Mouse (Mus musculus) retina, adult 2 months (tissue): Measurements from ENCODE around the gene Akr1c21.
A peak's percentile ranks its signal among the peaks of the same experiment; 100 is the strongest.
"Not testable (repeated sequence)": the region's sequence is repeated elsewhere in the genome, so short reads cannot be mapped to it uniquely, and the experiment has no call there.

Experiments used
- DNase-seq: peaks from one replicate; pipeline ENCODE4 v3.0.0-alpha.2; 2012; ENCODE audit warnings: low read depth, low spot score

Akr1c21 gene

GRCm38 (mm10) chr13:4573871-4574270 lies at the start of gene Akr1c21:
Akr1c21 (plus strand) TSS chr13:4574075.
- no peak for DNase-seq

GRCm38 (mm10) chr13:4559143-4559542 lies 14.7 kb upstream of the Akr1c21 start:
- no peak for DNase-seq

- DNase-seq: no peak
These were observed 13.4 kb upstream of the Akr1c21 start for GRCm38 (mm10) chr13:4560500-4560899.

GRCm38 (mm10) chr13:4565996-4566395 lies 7.9 kb upstream of the Akr1c21 start:
- no peak for DNase-seq

- DNase-seq: no peak
These were observed 3.0 kb downstream of the Akr1c21 start for GRCm38 (mm10) chr13:4576921-4577320.

- not testable (repeated sequence) for DNase-seq
These were observed 29.6 kb downstream of the Akr1c21 start for GRCm38 (mm10) chr13:4603431-4603830.

- no peak for DNase-seq
These were observed 32.9 kb downstream of the Akr1c21 start for GRCm38 (mm10) chr13:4606821-4607220.

GRCm38 (mm10) chr13:4608530-4608929 lies 34.7 kb downstream of the Akr1c21 start:
- DNase-seq: no peak

- peak; percentile 95 for DNase-seq
These were observed 35.1 kb downstream of the Akr1c21 start, which contains the start of gene Akr1e1 for GRCm38 (mm10) chr13:4608961-4609409. Akr1e1 (minus strand) TSS chr13:4609174.

GRCm38 (mm10) chr13:4610902-4611301 lies 37.0 kb downstream of the Akr1c21 start:
- DNase-seq: peak; percentile 33
